Mouse (Mus musculus) limb, embryonic 14.5 days (tissue): Measurements from ENCODE around the gene Pax8. TPM values are rescaled to one million over a fixed set of nuclear protein-coding genes. Genes with fewer than 3 reads are reported as not detected.

Experiments
- ATAC-seq: fragments of 200-750 bp; cut with Nextera tagmentation; 2 replicates; pipeline ENCODE4 v1.8.0; 2017; ENCODE audit warnings: low read depth, moderate number of reproducible peaks, moderate TSS enrichment; ENCODE audit not compliant: low FRiP score
- DNase-seq: peaks from one replicate; pipeline ENCODE4 v3.0.0-alpha.2; 2015; ENCODE audit warnings: low spot score
- H3K27ac ChIP-seq: fragments of 300-500 bp; sonication (generic); replicated peaks from 2 replicates; pipeline ENCODE4 v1.5.1; 2014; ENCODE audit warnings: low read depth, mild to moderate bottlenecking, low read length, moderate library complexity, mixed read lengths
- H3K27me3 ChIP-seq: fragments of 300-500 bp; sonication (generic); 2 replicates; pipeline ENCODE4 v1.6.1; 2014; ENCODE audit warnings: low read length, mixed read lengths; ENCODE audit not compliant: control insufficient read depth, insufficient read depth
- H3K36me3 ChIP-seq: fragments of 300-500 bp; sonication (generic); 2 replicates; pipeline ENCODE4 v1.6.1; 2014; ENCODE audit warnings: mild to moderate bottlenecking, low read length, moderate library complexity, mixed read lengths; ENCODE audit not compliant: control insufficient read depth, insufficient read depth
- H3K4me1 ChIP-seq: fragments of 300-500 bp; sonication (generic); 2 replicates; pipeline ENCODE4 v1.6.1; 2014; ENCODE audit warnings: antibody characterized with exemption, low read length, mixed read lengths; ENCODE audit not compliant: control insufficient read depth, insufficient read depth
- H3K4me2 ChIP-seq: fragments of 300-500 bp; sonication (generic); replicated peaks from 2 replicates; pipeline ENCODE4 v1.6.1; 2014; ENCODE audit warnings: low read depth, mild to moderate bottlenecking, low read length, moderate library complexity; ENCODE audit not compliant: severe bottlenecking
- H3K4me3 ChIP-seq: fragments of 300-500 bp; sonication (generic); replicated peaks from 2 replicates; pipeline ENCODE4 v1.5.1; 2014; ENCODE audit warnings: low read length
- H3K9ac ChIP-seq: fragments of 300-500 bp; sonication (generic); 2 replicates; pipeline ENCODE4 v1.6.1; 2014; ENCODE audit warnings: mild to moderate bottlenecking, low read depth, low read length, moderate library complexity; ENCODE audit not compliant: severe bottlenecking
- H3K9me3 ChIP-seq: fragments of 300-500 bp; sonication (generic); 2 replicates; pipeline ENCODE4 v1.6.1; 2016; ENCODE audit warnings: low read length; ENCODE audit not compliant: control insufficient read depth
- POLR2A ChIP-seq: fragments of 200-500 bp; IDR thresholded peaks from 2 replicates; pipeline ENCODE4 v1.8.0; 2012; ENCODE audit warnings: inconsistent platforms, mild to moderate bottlenecking, moderate library complexity, borderline replicate concordance; ENCODE audit not compliant: insufficient read depth, insufficient read length; ENCODE audit errors: extremely low read depth
- WGBS: fragments of 180-500 bp; shearing (Covaris S2); extraction: QIAGEN DNeasy Blood & Tissue Kit; methylation state at CpG from one replicate; pipeline ENCODE4 v1.1.7; 2014; 5-methylcytosine and 5-hydroxymethylcytosine counted together
- polyA plus RNA-seq, 2 experiments: library from polyadenylated mRNA; depleted of rRNA in 1 of 2; stranded (reverse) in 1 of 2; unstranded in 1 of 2; fragments of >200 nt; fragmentation: Nextera tagmentation in 1 of 2; extraction: Ambion mirVana in 1 of 2; gene quantifications; 2 replicates each; pipeline versions ENCODE4 v1.2.1 to v1.2.3; 2012 to 2014

The Pax8 gene
- polyA plus RNA-seq, 2 experiments = not detected

GRCm38 (mm10) chr2:24454429-24455011, 20.9 kb downstream of the Pax8 start:
- Histone ChIP-seq H3K4me2 (no peak overlapping the region), H3K4me1 (no peaks in the 10 kb centered on the region), H3K9ac (no peak overlapping the region), H3K4me3 (no peak overlapping the region), H3K27ac (no peak overlapping the region), H3K36me3 (no peaks in the 10 kb centered on the region), H3K9me3 (no peaks in the 10 kb centered on the region), H3K27me3 (no peaks in the 10 kb centered on the region)
- ATAC-seq (no peak), DNase-seq (no peak)
- WGBS = 41% methylated on average over 1 of the region's 1 CpGs
- no peak for TF ChIP-seq POLR2A

GRCm38 (mm10) chr2:24453206-24453605, 22.2 kb downstream of the Pax8 start:
- Histone ChIP-seq H3K27me3 (no peaks in the 10 kb centered on the region), H3K36me3 (no peaks in the 10 kb centered on the region), H3K4me2 (no peak overlapping the region), H3K27ac (no peak overlapping the region), H3K4me1 (no peaks in the 10 kb centered on the region), H3K9me3 (no peaks in the 10 kb centered on the region), H3K4me3 (no peak overlapping the region), H3K9ac (no peak overlapping the region)
- no peak for TF ChIP-seq POLR2A
- WGBS = 76% methylated on average over 5 of the region's 5 CpGs
- ATAC-seq (no peak), DNase-seq (peak; percentile 52)

DNA sequence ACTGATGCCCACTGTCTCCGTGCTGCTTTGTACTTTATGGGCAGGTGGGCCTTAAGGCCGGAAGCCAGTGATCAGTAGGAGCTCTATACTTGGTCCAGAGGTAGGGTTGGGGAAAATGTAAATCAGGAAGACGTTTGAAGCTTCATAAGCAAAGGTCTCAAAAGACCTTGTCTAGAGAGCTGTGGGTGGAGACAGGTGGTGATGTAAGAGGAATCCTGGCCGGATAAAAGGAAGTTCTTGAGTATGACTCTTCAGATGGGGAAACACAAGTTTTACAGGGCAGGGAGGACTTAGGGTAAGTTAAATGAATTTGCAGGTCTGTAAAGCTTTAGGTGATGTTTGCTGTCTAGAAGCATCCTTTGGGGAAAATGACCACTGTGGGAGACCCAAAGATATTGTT, 26.3 kb downstream of the Pax8 start:
- H3K4me2 ChIP-seq = no peak overlapping the region
- no peaks in the 10 kb centered on the region for H3K36me3 ChIP-seq
- ATAC-seq = no peak
- H3K4me1 ChIP-seq = no peaks in the 10 kb centered on the region
- no peak overlapping the region for H3K9ac ChIP-seq
- no peak overlapping the region for H3K27ac ChIP-seq
- no peak for TF ChIP-seq POLR2A
- no peaks in the 10 kb centered on the region for H3K9me3 ChIP-seq
- H3K27me3 ChIP-seq = no peaks in the 10 kb centered on the region
- DNase-seq = no peak
- no peak overlapping the region for H3K4me3 ChIP-seq
- 81% methylated on average over 4 of the region's 4 CpGs for WGBS

GRCm38 (mm10) chr2:24443256-24443790, 32.1 kb downstream of the Pax8 start:
- ATAC-seq = no peak
- WGBS = 64% methylated on average over 3 of the region's 3 CpGs

DNA sequence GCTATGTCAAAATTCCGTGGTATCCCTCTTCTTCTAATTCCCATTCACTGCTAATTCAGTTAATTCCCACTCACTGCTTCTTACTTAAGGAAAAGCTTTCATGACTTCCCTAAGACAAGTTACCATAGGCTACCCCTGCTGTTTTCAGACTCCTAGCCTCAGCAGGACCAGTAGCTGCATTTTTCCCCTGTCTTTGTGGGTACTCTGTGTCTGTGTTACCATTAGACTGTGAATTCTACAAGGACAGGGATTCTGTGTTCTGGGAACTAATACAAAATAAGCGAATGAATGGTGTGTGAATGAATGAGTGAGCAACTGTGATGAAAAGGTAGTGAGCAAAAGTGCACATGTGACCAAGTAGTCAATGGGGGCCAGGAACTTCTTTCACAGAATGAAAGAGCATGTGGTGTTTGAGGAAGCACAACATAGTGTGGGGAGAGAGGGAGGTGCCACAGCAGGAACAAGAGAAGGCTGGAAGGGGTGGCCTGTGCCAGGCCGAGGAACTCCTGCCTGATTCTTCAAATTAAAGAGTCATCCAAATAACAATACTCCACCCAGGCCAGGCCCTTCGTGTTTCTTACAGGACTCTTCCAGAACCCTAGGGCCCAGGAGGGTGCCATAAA, 33.0 kb downstream of the Pax8 start:
- Histone ChIP-seq H3K27me3 (no peaks in the 10 kb centered on the region), H3K4me2 (no peak overlapping the region), H3K27ac (no peak overlapping the region), H3K9ac (no peak overlapping the region), H3K4me1 (no peaks in the 10 kb centered on the region), H3K36me3 (no peaks in the 10 kb centered on the region), H3K4me3 (no peak overlapping the region), H3K9me3 (no peaks in the 10 kb centered on the region)
- DNase-seq (no peak), ATAC-seq (no peak)
- no peak for TF ChIP-seq POLR2A
- 47% methylated on average over 4 of the region's 4 CpGs for WGBS

More at GRCm38 (mm10) chr2:24443256-24443790, 32.1 kb downstream of the Pax8 start:
- no peaks in the 10 kb centered on the region for H3K4me1 ChIP-seq
- H3K36me3 ChIP-seq = no peaks in the 10 kb centered on the region
- no peaks in the 10 kb centered on the region for H3K9me3 ChIP-seq
- no peak overlapping the region for H3K9ac ChIP-seq
- H3K27me3 ChIP-seq = no peaks in the 10 kb centered on the region
- no peak overlapping the region for H3K4me3 ChIP-seq
- no peak for TF ChIP-seq POLR2A
- DNase-seq = no peak
- H3K27ac ChIP-seq = no peak overlapping the region
- no peak overlapping the region for H3K4me2 ChIP-seq
